Mouse (Mus musculus) forelimb bud, embryonic 11.5 days (tissue): Measurements from ENCODE around the gene Hnf1b.

Experiments
- DNase-seq: peaks from one replicate; pipeline ENCODE4 v3.0.0-alpha.2; 2012; ENCODE audit warnings: low read depth, low spot score

Gene Hnf1b

DNA sequence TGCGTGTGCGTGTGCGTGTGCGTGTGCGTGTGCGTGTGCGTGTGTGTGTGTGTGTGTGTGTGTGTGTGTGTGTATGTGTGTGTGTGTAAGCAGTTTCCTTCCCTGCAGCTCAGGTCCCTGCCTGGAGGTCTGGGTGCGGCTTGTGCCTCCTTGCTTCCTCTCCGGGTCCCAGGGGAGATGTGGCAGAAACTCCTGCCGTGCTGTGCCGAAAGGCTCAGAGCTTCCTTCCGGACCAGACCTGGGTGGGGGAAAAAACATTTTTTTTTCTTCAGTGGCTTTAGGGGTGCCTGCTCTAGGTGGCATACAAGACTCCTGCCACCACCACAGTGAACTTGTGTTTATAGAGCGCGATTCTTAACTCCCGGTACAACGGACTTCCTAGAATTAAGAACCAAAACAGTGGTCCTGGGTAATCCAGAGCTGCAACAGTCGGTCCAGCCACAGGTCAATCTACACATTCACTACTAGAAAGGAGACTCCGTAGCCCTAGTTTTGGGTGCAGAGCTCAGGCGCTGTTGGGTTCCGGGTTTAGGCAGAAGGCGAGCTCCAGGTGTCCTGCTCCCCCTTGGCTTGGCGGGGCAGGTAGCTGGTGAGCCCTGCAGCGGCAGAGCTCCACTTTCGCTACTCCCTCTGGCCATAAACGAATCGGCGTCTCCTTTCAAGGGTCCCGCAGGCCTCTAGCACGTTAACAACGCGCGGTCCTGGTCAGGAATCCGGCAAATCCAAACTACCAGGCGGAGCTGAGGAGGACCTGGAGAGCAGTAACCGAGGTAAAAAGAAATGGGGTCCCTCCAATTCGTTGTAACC, at the start of gene Hnf1b:
Gene Hnf1b, plus strand, starts transcription at position 535 of the 807 bp plus-strand sequence.
- DNase-seq, result no peak

DNA sequence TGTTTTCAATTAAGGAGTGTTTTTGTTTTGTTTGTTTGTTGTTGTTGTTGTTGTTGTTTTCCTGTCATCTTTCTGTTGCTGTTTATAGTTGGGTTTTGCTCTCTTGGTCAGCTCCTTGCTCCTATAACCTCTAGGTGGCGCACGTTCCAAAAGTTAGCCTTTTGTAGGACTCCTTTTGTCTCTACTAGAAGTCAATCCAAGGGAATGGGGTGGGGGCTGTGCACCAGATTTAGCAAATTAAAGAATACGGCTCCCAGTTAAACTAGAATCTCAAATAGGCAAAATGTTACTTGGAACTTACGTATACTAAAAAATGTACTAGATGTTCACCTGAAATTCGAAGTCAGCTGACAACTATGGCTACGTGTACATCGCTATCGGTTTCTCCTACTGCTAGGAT, 47.7 kb upstream of the Hnf1b start:
- DNase-seq, result peak; percentile 41

DNA sequence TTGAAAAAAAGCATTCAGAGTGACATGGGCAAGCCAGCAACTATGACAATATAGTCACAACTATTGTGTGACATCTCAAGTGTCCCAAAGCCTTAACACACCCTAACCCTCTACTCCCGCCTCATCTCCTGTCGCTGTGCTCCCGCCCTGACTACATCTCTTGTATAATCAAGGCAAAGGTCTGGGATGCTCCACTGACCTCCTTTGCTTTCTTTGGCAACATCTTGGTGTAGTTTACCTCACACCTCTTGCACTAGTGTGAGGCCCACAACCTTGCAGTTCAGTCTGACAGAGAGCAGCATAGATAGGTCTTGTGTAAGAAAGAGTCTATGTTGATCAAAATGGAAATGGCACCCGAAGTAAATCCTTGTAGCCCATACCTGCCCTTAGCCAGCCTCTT, 47.3 kb upstream of the Hnf1b start:
- DNase-seq, result no peak

DNA sequence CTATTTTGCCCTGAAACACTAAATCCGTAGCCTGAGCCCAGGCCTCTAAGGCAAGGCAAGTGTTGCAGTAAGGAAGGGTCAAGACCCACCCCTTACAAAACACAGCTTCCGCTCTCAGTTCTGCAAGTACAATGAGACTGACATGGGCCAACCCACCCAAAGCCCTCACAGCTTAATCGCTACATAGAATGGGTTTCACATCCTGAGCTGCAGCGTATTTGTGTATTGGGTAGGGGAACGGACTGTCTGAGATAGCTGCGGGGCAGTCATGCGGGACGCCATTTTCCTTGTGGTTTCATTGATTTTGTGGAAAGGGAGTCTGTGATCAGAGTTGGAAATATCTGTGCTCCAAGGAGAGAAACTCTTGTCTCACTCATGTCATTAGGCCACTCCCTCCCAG, 39.4 kb upstream of the Hnf1b start:
- DNase-seq, result no peak

DNA sequence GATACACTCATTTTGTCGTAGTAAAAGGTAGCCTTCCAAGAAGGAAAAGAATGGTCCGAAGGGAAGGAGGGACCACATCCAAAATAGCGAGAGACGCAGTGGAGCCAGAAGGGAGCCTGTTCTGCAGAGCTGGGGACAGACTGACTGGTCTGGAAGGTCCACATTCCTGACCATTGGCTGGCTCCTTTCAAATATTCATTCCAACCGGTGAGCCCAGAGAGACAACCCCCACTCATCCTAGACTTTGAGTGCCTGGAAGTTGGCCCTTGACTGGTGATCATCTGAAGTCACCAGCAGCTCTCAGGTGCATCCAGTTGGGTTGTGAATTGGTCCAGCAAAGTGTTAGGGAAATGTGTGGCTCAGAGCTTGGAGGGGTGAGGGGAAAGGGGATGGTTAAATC, 34.7 kb upstream of the Hnf1b start:
- no peak for DNase-seq

DNA sequence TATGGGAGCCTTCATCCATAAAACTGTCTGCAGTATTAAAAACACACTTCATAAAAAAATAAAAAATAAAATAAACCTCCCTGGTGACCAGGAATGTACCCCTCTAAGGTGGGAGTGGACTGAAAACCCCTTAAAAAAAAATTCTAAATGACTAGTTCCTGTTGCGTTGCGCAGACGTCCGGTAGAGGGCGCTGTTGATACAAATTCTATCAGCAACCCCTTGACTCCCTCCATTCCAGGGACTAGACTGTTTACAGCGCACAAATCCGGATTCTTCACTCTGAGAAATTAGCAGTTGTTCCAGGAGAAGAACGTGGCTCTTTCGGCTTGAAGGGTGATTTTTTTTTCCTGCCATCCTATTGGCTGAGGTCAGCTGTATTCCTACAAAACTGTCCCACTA, 34.2 kb upstream of the Hnf1b start:
- peak; percentile 67 for DNase-seq

DNA sequence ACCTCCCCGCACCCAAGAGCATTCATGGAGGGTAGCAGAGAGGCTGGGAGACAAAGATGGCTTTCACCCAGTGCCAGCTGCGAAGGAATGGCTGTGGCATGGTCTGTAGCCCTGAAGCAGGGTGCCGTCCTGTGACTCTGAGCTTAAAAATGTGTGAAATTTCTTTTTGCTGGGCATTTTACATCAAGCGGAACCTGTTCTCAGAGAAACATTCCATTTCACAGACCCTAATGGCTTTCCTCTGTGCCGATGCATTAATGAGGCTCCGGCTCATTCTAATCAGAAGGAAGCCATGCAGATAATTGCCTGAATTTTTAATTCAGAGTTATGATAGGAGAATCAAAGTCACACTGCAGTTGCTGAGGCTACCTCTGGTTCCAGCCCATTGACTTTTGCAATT, 32.8 kb upstream of the Hnf1b start:
- DNase-seq, result no peak

DNA sequence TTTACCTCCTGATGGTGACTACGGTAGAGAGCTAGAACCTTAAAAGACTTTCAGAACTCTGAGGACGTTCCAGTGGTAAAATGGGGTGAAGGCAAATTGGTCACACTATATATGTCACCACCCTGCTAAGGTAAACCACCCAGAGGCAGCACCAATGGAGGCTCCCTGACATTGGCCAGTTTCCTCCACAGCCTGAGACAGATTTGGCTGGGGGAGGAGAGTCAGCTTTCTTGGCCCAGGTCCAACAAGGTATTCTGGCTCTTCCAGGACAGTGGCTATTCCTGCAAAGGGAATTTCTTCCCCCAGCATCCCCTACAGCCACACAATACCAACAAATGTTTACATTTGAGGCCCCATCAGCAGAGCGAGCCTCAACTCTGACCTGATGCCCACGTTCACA, 31.9 kb upstream of the Hnf1b start:
- no peak for DNase-seq

DNA sequence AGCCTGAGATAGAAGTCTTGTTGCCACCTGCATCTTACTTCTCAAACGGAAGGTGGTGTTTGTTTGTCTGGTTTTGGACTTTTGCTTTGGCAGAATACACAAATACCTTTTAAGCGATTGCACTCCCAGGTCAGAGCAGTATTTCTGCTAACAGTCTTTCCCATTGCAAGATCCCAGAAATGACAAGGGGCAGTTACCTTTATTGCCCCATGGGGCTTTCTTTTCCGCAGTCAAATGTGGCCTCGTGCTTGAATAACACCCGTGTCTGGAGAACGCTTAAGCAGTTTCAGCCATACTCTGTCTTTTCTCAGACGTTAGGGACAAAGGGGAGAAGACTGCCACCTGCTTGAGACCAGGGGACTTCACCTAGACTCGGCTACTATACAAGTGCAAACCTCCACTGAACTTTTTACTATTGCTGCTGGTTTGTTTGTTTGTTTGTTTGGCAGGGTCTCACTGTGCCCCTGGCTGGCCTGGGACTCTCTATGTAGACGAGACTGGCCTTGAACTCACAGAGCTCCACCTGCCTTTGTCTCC, 31.2 kb upstream of the Hnf1b start:
- DNase-seq, result no peak

DNA sequence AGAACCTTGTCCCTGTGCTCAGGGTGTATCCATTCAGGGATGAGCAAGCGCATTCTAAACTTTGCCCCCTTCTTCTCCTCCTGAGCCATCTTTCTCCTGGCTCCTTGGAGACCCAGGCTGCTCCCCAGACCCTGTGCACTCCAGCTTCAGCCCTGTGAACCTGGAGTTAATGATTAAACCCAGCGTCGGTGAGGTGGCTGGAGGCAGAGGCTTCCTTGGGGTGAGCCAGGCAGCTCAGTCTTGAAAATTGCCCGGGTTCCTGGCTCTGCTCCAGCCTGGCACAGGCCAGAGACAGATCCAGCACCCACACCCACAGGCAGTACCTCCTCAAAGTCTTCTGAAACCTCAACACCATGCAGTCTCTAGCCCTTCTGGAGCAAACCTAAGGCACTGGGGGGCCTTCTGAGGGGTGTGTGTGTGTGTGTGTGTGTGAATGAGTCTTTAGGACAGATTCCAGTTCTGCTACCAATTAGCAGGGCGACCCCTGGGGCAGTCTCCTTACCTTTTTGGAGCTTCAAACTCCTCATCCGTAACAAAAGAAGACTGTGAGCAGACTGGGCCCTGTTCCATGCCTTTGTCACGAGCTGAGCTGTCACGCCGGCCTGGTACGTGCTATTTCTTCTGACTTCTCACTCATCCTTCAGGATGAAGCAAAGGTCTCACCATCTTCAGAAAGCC, 29.9 kb upstream of the Hnf1b start:
- DNase-seq, result no peak

DNA sequence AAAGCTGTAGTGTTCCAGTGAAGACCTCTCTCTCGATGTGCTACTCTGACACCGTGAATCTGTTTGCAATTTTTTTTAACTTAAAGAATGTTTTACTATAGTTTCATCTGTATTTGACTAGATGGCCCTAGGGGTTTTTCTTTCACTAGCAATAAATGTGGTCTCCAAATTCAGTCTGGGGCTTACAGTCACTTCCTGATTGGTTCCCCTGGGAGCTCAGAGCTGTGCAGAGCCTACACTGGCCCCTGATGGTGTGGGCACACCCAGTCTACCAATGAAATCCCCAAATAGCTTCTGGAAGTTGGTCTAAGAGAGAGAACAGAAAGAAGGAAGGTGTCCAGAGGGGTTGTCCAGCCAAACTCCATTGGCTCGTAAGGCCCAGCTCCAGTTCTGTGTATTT, 23.7 kb upstream of the Hnf1b start:
- DNase-seq, result no peak

DNA sequence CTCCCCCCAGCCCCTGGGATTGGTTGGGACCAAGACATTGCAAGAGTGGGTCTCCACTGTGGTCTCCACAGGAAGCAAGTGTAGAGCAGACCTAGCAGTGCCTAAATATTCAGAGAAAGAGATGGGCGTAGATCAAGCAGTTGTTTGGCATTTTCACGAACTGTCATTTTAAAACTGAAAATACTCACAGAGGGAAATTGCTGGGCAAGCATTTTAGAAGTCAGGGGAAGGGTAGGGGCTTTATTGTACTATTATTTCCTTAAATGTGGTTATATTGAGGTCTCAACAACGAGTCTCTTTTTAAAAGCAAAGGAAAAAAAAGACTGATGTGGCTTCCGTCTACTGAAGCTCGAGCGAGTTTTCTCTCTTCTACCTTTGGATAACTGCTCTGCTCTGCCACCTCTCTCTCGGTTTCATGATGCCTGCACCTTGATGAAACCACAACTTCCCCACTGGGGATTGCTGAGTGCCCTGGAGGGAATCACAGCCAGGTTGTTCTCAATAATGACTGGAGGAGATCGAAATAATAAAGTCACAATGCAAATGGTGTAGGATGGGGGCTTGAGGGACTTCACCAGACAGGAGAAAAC, 21.2 kb upstream of the Hnf1b start:
- DNase-seq, result no peak

DNA sequence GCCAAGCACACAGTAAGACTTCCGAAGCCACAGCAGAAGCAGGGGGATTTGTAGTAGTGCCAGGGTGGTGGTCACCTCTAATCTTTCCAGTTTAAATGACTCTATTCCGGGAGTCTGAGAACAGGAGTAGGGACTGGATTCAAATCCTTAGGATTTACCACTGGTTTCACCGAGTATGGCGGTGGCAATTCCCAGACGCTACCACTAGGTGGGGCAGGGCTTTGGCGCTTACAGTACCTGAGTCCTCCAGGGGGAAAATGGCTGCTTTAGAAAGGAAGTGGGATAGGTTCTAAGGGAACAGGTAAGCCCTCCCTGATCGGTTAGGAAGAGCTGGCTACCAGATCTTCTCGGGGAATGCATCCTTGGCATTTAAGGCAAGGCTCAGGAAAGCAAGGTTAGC, 17.5 kb upstream of the Hnf1b start:
- DNase-seq, result peak; percentile 33

DNA sequence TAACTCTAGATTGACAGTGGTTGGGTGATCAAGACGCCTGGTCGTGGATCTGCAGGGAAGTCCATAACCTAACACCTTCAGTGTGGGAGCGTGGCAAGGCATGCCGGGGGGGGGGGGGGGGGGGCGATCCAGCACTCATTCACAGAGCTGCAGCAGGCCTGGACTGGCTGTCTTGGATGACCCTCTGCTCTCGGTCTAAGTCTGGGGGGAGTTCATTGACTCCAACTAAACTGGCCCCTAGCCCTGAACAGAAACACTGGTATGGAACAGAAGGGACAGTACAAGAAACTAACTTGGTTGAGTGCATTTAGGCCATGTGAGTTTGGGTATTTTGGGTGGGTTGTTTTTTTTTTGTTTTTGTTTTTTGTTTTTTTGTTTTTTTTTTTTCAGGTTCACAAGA, 16.3 kb upstream of the Hnf1b start:
- DNase-seq, result no peak

DNA sequence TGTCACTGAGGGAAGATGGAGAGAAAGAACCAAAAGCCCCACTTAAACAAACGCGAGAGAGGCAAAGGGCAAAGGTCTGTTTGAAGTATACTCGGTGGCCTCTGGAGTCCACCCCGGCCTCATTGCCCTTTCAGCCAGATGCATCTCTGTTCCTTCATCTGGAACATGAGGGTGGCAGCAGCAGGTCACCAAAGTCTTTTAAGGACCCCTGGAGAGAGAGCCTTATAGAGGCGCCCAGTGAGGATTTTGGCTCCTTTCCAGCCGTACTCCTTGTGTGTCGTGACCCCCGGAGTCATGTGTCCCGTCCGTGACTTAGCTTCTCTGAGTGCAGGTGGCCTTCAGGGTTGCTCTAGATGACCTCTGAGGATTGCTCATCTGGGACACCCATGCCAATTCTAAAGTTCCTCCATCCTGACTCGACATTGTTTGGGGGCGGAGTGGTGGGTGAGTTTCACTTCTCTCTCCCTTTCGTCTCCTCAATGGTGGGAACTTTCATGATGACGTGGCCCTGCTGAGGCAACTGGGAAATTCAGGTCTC, 15.8 kb upstream of the Hnf1b start:
- DNase-seq, result no peak

DNA sequence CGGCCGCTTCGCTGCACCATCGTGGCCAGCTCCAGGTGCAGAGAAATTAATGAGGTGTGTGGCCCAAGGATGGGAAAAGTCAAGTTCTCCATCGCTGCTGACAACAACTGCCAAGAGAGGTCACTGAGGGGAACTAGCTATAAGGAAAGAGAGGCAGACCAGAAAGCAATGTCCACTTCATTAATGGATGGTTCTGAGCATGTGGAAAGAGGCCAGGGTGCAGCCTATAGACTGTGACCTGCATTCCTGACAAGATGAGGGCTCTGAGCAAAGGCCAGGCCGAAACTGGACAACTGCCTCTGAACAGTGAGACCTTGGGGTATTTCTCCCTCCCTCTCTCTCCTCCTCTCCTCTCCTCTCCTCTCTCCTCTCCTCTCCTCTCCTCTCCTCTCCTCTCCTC, 10.4 kb upstream of the Hnf1b start:
- DNase-seq, result no peak

DNA sequence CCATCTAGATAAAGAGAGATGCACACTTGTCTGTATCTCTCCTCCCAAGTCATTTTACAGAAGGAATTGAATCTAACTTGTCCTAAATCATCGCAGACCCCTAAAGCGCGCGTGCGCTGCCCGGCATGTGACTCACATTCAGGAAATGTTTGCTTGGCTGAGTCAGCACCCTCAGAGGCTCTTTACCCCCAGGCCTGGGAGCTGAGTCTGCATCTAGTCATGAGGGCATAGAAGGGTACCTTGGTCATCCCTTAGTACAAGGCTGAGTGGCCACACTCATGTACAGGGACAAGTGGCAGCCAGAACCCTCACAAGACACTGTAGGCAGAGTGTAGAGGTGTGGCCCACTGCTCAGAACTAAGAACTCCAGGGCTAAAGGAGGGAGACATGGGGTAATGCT, 6.3 kb upstream of the Hnf1b start:
- no peak for DNase-seq

DNA sequence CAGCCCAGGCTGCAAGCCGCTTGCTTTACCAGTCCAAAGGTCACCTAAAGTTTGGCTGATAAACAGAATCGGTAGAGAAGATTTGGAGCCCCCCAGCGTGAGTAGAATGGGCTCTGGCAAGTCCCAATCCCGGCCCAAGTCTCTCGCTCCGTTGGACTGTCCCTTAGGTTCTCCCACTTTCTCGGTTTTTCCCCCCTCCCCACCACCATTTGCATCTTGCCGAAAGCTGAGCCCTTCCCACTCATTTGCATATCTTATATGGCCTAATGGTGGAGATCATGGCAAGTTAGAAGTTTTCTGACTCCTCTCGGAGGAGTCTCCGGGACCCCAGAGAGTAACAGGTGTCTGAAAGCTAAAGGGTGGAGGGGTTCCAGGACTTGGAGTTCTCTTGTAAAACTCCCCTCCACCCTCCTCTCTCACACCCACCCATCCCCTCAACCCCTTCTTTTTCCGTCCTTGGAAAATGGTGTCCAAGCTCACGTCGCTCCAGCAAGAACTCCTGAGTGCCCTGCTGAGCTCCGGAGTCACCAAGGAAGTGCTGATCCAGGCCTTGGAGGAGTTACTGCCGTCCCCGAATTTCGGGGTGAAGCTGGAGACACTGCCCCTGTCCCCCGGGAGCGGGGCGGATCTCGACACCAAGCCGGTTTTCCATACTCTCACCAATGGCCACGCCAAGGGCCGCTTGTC, 866 bp downstream of the Hnf1b start:
- DNase-seq, result no peak

DNA sequence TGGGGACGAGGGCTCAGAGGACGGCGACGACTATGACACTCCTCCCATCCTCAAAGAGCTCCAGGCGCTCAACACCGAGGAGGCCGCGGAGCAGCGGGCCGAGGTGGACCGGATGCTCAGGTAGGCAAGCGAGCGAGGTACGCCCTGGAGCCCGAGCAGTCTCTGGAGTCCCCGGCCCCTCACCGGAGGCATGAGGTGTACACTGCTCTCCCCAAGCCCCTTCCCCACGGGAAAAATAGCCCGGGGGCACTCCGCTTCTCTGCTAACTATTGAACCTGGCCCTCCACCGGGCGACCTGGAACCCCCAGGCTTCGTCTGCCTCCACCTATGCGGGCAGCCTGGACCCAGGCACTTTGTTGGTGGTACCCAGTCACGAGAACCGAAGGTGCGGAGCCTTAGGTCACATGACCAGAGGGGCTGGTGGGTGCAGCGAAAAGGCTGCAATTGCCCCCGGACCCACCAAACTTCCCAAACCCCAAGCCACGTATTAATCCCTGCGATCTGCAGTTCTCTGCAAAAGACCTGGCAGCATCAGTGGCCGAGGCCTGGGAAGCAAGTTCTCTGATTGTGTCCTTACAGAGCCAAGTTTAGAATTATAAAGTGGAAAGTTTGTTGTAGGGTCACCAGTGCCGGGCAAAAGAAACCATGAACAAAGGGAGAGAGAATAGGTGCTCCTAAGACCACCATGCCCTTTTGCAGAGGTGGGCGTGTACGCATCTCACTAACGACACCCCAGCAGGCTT, 1.6 kb downstream of the Hnf1b start:
- no peak for DNase-seq

DNA sequence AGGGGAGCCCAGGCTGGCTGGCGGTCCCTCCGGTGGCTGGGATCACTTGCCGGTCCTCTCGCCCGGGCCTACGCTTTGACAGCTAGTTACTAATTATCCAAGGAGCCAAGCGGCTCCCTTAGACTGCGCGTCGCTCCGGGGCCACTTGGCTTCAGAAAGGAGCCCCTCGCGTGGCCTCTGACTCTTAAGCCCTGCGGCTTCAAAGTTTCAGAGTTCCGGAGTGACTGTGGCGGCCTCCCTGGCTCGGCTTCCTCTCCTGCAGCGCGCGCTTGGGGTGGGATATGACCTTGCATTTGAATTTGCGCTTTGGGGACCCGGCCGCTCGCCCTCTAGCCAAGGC, 2.1 kb downstream of the Hnf1b start:
- DNase-seq, result peak; percentile 20

DNA sequence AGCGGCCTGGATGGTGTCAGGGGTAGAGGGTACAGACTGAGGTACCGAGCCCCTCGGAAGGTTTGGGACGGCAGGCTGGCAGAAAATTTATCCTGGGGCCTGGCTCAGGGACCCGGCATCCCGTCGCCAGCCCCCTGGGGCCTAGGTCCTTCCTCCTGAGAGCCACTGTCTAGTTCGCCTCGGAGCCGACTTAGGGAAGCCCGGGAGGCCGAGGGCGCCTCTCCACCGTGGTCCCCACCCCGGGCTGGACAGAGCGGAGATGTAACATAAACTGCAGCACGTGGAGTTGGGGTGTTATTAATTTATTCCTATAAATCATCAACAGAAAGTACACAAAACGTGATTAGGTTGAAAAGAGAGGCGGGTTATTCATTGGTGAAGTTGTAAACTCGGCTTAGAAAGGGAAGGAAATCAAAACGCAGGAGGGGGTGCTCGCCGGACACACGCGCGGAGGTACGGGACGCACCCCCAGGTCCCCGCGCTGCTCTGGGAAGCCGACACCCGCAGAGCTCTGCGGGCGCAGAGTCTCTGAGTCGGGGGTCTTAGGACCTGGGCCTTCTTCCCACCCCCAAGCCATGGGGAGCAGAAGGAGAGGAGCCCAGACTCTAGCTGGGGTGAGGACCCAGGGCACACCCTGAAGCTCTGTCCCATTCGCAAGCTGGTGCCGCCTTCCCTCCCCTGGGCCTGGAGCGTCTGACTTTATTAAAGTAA, 2.8 kb downstream of the Hnf1b start:
- DNase-seq, result no peak
